Mouse (Mus musculus): ENCODE data around the gene 5530400C23Rik.
"Not testable (repeated sequence)": the region's sequence is repeated elsewhere in the genome, so short reads cannot be mapped to it uniquely, and the experiment has no call there.

5530400C23Rik gene

GRCm38 (mm10) chr6:133291916-133292315, at the start of gene 5530400C23Rik:
TSS of gene 5530400C23Rik (plus strand) at chr6:133292216.
- not testable (repeated sequence) for DNase-seq (ENCODE audit: low spot score in 2 of 2)

- no peak for DNase-seq (ENCODE audit: low spot score in 2 of 2)
Observed at GRCm38 (mm10) chr6:133305952-133306715, 14.1 kb downstream of the 5530400C23Rik start.

DNA sequence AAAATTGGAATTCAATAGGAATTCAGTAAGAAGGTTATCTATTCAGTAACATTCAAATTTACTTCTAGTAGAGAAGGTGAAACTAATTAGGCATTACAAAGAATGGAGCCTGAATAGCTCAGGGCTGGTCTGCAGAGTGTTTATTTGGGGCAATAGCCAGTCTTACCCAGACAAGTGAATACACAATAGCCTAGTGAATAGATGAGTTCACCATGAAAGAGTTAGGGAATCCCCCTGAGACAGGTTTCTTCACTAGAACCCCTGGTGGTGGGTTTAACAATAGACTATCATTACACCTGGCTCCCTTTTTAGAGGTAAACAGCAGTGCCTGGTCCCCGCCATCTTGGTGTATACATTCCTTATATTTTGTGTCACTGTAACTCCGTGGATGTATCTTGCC, 21.9 kb downstream of the 5530400C23Rik start:
- not testable (repeated sequence) for DNase-seq (ENCODE audit: low spot score in 2 of 2)

- DNase-seq (ENCODE audit: low spot score in 2 of 2), result no peak
Observed at GRCm38 (mm10) chr6:133338535-133338934, 46.5 kb downstream of the 5530400C23Rik start.

DNA sequence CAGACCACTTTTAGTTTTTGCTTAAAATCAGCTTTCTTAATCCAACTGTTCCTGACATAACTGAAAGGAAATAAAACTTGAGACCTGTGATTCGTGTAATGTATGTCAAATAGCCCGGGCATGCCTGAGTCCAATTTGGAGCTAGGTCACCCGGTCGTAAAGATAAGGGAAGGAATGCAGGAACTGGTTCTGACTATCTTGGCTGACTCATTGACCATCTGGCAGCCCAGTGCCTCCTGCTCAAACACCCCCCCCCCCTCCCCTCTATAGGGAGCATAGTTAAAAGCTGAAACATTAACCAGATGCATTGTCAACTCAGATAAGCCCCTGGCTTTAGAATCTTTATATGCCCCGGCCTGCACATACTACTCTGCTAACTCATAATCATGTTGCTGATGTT, 49.7 kb downstream of the 5530400C23Rik start:
- not testable (repeated sequence) for DNase-seq (ENCODE audit: low spot score in 2 of 2)

Data from frontal cortex, postnatal 36 days (tissue).